Mouse (Mus musculus) layer of hippocampus, adult 9-11 months (tissue): ENCODE measurements around the gene Sorcs3.

Experiments
- DNase-seq: peaks from one replicate; pipeline ENCODE4 v3.0.0; 2022

Sorcs3 gene

DNA sequence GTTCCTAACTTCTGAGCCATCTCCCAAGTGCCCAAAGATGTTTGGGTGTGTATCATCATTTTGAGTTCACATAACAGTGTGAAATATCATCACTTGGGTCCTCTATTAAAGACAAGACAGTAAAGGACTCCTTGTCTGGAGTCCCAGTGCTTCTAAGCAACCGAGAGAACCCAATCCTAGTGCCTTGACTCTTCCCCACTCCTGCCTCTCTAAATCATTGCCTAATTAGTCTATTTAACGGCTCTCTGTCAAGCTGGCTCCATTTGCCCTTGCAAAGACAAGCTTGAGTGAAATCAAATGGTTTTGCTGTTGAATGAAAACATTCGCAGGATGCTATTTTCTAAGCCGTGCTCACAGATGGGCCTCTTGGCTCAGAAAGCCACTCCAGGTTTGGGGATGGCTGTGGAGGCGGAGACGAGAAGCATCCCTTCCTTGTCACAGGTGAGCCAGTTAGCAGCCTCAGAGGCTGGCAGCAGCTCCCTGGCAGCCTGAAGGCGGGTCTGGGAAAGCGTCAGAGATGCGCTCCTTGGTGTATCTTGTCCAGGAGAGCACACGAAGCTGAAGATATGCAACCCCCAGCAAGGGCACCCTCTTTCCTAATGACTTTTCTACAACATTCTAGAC, 79.9 kb downstream of the Sorcs3 start:
- peak; percentile 65 for DNase-seq

DNA sequence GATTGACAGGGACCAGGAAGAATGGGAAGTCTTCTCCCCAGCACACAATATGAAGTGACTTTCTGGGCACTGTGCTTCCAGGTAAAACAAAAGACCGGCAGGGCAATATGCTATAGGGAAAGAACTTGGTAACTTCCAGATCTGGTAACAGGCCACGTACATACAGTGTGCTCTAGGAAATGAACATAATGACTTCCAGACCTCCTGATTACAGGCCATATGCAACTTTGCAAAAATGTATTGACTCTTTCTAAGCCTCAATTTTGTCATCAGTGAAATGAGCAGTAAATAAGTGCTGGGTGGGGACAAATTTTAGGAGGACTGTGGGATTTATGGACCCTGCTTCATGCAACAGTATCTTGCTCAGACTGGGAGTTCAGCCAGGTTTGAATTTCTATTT, 88.4 kb downstream of the Sorcs3 start:
- DNase-seq: no peak

DNA sequence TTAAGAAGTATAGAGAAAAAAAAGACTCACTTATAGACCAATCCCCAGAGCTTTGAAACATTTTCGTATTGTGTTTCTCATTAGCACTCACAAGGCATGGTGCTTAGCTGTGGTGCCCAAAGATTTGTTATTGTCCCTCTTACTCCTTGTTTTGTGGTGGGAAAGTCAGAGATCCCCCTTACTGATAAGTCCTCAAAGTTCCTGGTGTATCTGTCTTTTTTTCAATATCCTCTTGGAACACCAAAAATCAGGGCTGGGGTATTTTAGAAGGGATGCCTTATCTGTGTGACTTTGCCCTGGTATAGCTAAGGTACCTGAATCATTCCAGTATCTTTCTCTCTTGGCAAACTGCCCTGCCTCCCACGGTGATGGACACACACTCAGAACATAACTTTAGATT, 92.6 kb downstream of the Sorcs3 start:
- no peak for DNase-seq

DNA sequence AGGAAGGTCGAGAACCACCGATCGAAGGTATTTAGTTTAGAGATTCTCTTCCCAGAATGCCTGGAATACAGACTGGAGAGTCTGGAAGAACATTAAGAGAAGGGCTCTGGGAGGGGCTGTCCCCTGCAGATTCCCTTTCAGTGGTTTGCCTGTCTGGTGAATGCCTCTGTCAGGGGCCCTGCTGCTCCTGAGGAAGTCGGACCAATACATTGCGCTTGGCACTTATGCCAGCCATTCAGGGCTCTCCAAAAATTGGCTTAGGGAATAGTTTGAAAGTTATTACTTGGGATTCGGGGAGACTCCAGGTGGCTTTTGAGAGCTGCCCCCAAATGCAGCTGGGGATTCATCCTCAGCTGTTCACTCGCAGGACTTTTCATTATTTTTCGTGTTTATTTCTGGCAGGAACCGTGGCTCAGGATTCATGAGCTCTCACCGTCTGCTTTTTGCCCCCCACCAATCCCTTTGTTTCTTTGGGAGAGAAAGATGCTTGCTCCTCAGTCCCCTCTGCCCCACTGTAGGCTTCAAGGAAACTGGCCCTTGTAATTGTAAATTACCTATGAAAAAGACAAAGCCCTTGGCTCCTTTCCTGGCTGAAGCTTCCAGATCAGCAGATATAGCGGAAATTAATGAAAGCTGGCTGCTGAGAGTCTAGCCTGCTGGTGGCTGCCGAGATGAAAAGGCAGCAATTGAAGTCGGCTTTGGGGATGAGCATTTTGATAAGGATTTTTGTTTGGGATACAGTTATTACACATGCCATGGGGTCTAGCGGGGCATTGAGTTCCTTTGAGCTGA, 94.8 kb downstream of the Sorcs3 start:
- DNase-seq: no peak

DNA sequence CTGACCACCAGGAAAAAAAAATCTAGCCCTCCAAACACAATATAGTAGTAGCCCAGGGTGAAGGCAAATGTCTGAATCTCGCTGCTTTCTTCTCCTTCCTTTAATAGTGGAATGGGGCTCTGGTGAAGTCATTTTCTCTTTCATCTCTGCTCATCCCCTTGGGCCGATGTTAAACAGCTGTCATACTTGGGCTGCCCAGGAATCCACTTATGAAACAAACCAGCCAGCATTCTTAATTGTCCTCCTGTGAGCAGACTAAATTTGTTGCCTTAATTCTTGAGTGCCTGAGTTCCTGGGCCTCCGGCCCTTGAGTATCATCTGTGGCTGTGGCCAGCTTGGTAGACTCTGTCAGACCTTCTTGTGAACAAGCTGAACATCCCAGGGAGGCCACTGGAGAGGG, 95.5 kb downstream of the Sorcs3 start:
- no peak for DNase-seq

DNA sequence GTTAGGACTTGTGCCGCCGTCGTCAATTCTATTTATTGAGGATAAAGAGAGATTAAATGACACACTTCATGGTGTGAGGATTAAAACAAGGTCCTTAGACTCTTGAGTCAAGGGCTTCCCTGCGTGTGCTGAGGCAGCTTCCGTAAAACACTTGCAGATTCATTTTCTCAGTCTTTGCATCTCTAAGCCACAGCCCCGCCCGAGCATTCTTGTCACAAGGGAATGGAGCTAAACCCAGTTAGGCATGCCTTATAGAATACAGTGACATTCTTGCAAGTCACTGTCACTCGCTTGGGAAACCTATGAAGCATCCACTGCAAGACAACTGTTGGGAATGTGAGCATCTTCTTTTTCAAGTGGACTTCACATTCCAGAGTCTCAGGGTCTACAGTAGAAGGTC, 102.5 kb downstream of the Sorcs3 start:
- no peak for DNase-seq

DNA sequence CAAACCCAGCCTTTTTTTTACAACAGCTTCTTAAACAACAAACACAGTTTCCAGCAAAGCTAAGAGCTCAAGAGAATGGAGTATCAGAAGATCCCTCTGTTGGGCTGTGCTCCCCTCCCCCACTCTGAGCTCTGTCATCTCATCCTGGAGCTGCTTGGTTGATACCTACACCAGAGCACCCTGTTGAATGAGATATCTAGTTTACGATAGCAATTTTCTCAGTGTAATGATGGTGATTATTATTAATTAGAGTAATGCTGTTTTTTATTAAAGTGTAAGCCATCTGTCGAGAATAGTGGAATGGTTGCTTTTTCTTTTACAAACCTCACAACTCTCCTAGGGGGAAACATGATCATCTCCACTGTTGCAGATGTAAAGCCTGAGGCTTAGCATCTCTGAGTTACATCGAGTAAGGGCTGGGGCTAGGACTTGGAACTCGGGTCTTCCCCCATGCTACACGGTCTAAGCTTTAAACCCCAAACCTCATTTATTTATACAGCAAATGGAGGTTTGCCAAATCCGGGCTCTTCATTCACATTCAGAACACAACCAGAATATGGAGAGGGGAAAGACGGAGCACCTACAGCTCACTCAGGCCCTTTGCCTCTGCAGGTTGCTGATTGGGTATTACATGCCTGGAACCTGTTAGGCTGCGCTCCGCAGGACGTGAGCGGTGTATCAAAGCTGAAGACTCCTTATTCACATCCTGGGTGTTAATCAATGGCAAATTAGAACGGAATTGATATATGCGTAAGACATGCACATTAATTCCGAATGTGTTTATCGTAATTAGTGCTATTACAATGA, 103.9 kb downstream of the Sorcs3 start:
- DNase-seq: no peak

DNA sequence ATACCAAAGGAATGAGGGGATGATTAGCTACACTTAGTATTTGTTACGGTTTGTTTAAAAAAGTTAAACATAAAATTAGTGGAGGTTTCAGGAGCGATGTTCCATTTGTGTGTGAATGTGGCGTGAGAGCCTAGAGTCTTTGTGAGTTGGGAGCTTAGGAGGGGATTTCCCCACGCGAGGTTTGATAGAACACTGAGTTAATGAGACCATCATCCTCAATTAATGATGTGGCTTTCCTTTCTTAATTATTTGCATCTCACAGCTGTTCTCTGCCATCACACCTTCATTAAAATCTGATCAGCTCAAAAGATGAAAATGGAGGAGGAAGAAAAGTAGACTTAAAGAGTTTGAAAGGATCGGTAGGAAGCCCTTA, 104.5 kb downstream of the Sorcs3 start:
- no peak for DNase-seq

DNA sequence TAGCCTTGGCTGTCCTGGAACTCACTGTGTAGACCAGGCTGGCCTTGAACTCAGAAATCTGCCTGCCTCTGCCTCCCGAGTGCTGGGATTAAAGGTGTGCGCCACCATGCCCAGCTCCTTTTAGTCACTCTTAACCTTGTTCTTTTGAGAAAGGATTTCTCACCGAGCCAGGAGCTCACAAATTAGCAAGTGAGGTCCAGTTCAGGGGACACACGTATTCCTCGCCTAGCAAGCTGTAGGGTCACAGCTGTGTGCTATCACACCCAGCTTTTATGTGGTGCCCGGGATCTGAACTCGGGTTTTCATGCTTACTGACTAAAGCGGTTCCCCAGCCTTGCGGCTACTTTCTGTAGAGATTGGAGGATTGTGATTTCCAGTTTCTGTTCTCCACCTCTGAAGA, 108.0 kb downstream of the Sorcs3 start:
- no peak for DNase-seq

DNA sequence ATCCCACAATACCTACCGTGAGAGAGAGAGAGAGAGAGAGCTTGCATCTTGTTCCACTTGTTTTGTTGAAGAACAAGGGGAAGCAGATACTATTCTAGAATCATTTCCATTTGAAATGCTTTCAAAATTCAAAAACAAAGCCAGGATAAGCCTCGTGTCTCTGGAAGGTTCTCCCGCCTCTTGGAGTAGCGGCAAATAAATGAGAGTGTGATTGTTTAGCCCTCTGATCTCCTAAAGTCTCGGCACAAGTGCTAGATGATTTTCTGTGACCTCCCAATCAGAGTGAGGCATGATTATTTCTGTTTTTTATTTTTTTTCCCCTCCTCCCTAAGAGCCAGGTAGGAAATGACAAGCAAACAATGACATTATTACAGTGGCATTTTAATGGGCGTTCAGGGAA, 121.3 kb downstream of the Sorcs3 start:
- DNase-seq: no peak

DNA sequence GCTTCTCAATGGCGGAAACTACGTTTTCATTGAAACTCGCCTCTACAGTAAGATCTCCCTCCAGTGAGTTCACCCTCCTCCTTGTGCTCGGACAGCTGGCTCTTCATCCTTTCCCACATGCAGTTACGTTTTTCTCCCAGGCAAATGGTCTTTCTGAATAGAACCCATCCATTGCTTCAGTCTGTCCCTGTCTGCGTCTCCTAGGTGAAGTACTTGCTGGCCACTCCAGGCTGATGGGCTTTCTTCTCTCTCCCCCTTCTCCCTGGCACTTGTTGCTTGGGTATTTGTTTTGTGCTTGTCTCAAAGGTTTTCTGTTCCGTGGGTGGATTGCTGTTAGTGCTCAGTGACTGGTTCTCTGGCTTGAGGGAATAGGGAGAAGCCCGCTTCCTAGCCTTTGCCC, 122.3 kb downstream of the Sorcs3 start:
- DNase-seq: no peak

DNA sequence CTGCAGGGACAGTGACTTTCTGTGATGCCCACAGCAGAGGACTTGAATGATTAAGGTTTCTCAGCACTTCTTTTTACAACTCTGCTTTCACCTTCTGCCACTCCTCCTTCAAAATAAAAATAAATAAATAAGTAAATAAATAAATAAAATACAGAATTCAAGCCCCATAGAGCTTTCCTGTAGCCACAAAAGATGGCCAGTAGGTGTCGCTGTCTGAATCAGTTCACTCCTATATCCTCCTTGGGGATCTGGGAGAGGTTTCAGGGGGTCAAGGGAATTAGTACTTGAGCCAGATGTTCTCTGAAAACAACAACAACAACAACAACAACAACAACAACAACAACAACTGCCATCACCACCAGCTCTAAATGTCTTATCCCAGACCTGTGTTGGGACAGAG, 125.8 kb downstream of the Sorcs3 start:
- no peak for DNase-seq

DNA sequence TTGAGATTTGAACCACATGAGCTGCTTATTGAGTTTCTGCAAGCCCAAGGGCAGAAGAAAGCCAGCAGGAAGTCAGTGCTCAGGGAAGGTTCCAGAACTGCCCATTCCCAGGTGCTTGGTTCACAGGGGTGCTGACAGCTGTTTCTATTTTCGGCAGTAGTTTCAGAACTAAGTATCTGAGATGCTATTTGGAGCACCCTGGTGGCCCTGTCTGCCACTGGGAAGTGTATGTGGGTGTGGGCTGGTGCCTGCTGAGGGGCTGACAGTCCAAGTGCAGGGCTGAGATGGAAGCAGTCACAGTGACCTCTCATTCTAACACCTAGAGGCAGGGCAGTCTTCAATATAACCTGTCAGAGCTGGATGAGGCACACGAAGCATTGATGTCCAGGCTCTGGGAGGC, 127.3 kb downstream of the Sorcs3 start:
- no peak for DNase-seq

DNA sequence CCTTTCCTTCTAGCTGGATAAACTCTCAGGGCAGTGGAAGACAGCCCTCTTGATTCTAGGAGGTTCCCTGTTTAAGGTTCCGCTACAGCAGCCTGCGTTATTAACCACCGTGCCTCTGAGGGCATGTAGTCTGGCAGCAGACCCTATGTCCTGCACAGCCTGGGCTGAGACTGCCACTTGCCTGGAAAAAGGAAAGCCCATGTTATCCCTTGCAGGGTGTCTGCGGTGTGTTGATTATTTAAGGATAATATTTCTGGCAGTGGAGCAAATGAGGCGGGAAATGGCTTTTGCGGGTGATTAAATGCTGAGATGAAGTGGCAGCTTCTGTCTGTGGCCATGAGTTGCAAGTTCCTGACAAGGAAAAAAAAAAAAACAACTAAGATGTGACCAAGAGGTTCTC, 131.6 kb downstream of the Sorcs3 start:
- no peak for DNase-seq

DNA sequence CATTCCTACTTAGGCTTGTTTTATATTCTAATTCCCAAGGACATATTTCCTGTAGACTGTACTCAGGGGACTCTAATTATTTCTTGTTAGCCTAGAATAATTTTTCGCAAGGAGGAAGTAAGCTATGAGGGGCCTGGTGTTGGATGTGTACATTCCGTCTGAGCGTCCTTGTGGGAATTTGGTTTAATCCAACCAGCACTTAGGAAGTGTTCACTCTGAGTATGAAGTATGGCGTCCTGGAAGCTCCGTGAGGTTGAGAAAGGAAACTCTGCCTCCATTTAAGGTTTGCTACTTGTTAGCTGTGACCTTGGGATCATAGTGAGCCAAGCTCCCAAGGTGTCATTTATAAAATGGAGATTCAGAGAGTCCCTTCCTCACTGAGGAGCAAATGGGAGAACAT, 132.3 kb downstream of the Sorcs3 start:
- no peak for DNase-seq

DNA sequence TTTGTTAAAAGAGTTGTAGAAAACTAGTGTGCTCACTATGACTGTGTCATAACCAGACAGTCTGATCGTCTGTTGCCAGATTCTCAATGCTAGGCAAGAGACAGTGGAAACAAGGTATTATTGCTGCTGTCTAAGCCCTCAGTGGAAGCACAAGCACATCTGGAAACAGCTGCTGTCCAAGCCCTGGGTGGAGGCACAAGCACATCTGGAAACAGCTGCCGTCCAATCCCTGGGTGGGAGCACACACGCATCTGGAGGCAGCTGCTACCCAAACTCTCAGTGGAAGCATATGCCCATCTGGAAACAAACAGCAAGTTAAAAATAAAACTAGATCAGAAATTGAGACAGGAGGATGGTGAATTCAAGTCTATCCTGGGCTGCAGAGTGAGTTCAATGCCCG, 136.9 kb downstream of the Sorcs3 start:
- no peak for DNase-seq

DNA sequence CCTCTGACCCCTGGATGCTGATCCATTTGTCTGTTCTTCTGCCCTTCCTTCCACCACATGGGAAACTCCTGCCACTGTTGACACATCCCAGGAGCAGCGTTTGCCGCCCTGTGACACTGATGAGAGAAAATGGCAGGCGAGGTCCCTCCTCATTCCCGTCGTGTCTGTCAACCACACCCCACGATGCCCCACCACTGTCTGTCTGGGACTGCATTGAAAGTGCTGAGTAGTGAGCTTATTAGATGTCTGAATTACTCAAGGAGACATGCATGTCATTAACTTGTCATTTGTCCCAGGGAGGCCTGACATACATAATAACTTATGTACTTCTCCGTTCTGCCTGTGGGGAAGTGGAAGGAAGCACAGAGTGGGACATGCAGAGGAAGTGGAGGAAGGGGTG, 137.6 kb downstream of the Sorcs3 start:
- DNase-seq: no peak

DNA sequence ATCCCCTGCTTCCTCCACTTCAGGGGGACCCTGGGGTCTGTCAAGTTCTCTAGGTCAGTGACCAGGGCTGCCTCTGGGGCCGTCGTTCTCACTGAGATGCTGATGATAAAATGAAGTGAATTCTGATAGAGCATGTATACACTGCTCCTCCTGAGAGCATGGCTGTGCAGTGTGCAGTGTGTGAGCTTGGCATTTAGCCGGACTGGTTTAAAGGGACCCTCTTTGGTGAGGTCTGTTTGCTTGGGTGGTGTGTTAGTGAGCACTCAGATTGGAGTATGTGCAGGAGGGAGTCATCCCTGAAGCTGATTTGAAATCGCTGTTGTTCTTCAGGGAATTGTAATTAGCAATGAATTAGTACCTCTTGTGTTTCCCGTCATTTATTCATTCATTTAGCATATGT, 141.3 kb downstream of the Sorcs3 start:
- no peak for DNase-seq

DNA sequence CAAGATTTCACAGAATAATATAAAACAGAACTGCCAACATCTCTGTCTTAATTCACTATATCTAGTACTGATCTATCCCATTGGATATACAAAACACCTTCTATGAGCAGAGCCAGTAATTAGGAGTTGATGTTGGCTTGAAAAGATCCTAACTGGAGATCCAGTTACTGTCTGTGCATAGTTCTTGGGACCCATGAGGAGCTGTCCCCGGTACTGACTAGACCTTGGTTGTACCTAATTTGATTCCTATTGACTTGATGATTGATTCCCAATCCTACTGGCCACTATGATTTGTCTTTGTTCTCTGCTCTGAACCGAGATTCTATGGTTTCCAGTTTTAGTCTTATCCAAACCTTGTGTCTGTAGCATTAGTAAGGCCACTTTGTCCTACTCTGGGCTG, 151.0 kb downstream of the Sorcs3 start:
- no peak for DNase-seq

DNA sequence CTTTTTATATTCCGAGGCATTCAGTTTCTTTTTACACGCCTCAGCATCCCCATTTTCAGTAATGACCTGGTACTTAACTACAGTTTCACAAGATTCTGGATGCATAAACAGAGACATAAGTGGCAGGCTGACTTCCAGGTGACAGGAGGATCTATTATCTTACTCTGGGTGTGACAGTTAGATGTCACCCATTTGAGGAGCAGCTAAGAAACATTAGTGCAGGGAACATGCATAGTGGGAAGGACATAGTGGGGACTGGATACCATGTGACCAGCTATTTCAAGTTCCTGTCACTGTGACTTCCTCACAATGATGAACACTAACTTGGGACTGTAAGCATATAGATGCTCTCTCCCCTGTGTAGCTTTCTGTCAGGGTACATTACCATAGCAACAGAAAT, 156.3 kb downstream of the Sorcs3 start:
- DNase-seq: no peak

DNA sequence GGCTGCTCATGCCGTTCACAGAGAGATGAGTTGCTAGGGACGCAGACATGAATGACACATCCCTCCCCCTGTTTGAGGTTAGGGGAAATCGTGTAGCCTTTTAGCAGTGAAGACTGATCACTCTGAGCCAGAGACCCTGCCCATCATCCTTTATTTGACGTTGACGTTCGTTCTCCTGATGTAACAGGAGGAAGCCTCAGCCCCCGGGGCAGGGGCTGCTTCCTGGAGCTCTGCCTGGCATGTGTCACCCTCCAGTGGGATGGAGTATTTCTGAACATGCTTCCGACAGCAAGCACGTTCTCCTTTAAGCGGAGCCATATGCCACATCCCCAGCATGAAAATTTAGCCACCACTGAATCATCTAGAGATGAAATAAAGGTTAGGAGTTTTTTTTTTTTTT, 162.2 kb downstream of the Sorcs3 start:
- peak; percentile 30 for DNase-seq

DNA sequence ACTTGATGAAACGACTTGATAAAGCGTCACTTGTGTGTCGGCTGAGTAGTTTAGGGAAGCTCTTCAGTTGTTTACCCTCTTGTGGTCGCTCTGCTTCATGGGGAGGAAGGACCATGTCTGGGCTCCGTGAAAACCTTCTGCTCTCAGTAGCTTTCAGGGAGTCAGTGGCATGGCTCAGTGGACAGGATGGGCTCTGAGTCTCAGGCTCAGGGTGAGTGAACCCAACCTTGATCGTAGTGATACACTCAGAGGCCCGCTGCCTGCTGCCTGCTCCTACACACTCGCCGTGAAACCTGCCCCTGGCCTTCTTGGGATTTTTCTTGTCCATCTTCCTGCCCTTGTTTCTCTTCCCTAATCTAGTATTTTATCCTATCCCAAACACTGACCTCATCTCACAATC, 166.0 kb downstream of the Sorcs3 start:
- DNase-seq: no peak

DNA sequence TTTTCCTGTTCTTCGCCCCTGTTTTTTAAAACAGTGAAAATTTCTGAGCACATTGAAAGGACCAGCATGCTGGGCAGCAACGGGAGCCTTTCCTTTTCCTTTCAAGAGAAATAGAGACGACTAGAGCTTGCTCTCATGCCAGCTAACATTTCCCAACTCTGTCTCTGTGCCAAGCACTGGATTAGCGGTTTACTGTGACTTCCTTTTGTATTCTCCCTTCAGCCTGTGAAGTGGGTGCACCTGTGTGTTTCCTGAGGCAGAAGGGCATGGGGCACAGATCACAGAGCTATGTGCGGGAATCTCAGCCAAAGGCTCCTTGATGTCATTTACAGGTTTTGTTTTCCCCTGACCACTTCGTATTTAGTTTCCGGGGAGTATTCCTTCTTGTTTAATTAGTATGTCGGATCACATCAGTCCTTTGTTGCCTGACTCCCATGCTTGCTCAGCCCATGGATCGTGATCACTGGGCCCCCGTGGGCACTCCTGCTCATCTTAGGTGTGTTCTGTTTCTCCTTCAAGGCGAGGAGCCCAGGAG, 172.2 kb downstream of the Sorcs3 start:
- no peak for DNase-seq

DNA sequence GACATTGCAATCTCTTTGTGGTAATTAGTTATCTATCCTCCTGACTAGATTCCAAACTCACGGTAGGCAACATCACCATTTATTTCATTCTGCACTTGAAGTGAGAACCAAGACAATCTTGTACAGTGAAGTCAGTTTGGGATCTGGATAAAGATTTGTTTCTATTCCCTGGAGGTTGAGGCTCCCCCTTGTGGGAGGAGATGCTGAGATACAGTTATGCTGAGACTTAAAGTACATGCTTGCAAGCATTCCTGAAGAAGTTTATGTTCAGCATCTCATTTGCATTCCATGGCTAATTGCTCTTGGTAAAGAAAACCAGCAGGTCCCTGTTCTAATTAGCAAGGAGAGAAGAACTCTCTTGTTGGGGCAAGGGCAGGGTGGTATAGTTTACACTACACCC, 185.7 kb downstream of the Sorcs3 start:
- DNase-seq: peak; percentile 30
